Mouse (Mus musculus) E14TG2a.4 (cell line): Measurements from ENCODE around the gene Nfkbil1.

ENCODE experiments used
- CTCF ChIP-seq: conservative IDR thresholded peaks from 2 replicates; pipeline ENCODE4 v1.5.1; 2014; ENCODE audit warnings: low read length
- POU5F1 ChIP-seq: IDR thresholded peaks from 2 replicates; pipeline ENCODE4 v1.6.1; 2014; ENCODE audit warnings: low read length, borderline replicate concordance

GRCm38 (mm10) chr17:35220156-35220952 is 15.2 kb downstream of the Nfkbil1 start, which contains the start of gene Gm16181:
- TF ChIP-seq CTCF (no peak), POU5F1 (no peak)
